Mouse (Mus musculus): ENCODE measurements around the gene 4930432M17Rik. TPM values are rescaled to one million over a fixed set of nuclear protein-coding genes. Genes with fewer than 3 reads are reported as not detected.

Gene 4930432M17Rik
- not detected in 2 replicates for polyA plus RNA-seq (2015; fragmentation: Nextera tagmentation; extraction: Ambion mirVana)

DNA sequence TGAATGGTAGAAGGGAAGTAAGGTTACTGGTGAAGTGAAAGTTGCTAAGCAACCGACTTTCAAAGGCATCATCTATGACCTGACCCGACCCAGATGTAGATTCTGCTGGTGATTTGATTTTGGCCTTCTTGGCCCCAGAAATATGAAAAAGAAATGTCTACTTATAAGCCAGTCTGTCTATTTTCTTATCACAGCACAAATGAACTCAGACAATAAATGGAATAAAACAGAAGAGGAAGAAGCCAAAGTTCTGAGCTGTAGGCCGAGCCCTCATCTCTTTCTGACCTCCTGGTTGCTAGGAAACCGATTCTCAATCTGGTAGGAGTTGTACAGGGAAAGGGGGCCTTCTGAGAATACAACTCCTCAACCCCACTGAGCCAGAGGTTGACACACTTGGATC, at the start of gene 4930432M17Rik:
Gene 4930432M17Rik, plus strand, starts transcription at position 301 of the 400 bp plus-strand sequence.
- H3K9ac ChIP-seq (ENCODE audit: low read length) = no peak within 1 kb of the TSS
- peaks cover 7% of the 10 kb centered on the region for H3K4me1 ChIP-seq (ENCODE audit: control insufficient read depth, insufficient read depth, low read length)
- H3K36me3 ChIP-seq (ENCODE audit: control insufficient read depth, insufficient read depth, low read length) = no peaks in the 10 kb centered on the region
- no peak for ATAC-seq (ENCODE audit: insufficient read depth, low FRiP score)
- H3K27me3 ChIP-seq (ENCODE audit: control insufficient read depth, insufficient read depth, low read length) = no peaks in the 10 kb centered on the region
- no peak within 1 kb of the TSS for H3K4me2 ChIP-seq (ENCODE audit: low read depth, low read length)
- H3K27ac ChIP-seq (ENCODE audit: low read length) = no peak within 1 kb of the TSS
- H3K9me3 ChIP-seq (replicated peaks; ENCODE audit: control insufficient read depth, low read length) = no peaks in the 10 kb centered on the region
- WGBS = 82% methylated on average over 4 of the region's 4 CpGs
- no peak within 1 kb of the TSS for H3K4me3 ChIP-seq (replicated peaks; ENCODE audit: low read length)

DNA sequence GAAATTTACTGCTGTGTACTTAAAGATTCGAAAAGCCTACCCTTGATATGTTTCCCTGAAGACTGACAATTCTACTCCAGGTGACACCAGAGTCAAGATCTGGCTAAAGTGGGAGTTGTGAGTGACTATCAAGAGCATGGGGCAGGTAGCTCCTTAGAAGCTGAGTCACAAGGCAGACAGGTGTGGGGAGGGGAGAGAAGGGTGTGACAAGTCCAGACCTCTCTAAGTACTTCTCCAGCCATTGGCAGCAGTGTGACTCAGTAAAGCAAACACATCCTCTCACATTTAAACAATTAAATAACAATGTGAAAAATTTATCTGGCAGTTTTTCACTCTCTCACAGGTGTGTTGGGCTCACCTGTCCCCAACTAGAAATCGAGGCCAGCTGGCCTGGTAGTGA, 44.9 kb upstream of the 4930432M17Rik start:
- ATAC-seq (ENCODE audit: insufficient read depth, low FRiP score) = peak; percentile 84
- Histone ChIP-seq H3K27me3 (ENCODE audit: control insufficient read depth, insufficient read depth, low read length) (no peaks in the 10 kb centered on the region), H3K36me3 (ENCODE audit: control insufficient read depth, insufficient read depth, low read length) (no peaks in the 10 kb centered on the region), H3K27ac (ENCODE audit: low read length) (peak overlapping the region; percentile 87; the same call in 1 of the 2 replicates), H3K4me3 (replicated peaks; ENCODE audit: low read length) (no peak overlapping the region), H3K9me3 (replicated peaks; ENCODE audit: control insufficient read depth, low read length) (no peaks in the 10 kb centered on the region), H3K4me2 (ENCODE audit: low read depth, low read length) (no peak overlapping the region), H3K4me1 (ENCODE audit: control insufficient read depth, insufficient read depth, low read length) (no peaks in the 10 kb centered on the region), H3K9ac (ENCODE audit: low read length) (no peak overlapping the region)
- 60% methylated on average over 2 of the region's 2 CpGs for WGBS

DNA sequence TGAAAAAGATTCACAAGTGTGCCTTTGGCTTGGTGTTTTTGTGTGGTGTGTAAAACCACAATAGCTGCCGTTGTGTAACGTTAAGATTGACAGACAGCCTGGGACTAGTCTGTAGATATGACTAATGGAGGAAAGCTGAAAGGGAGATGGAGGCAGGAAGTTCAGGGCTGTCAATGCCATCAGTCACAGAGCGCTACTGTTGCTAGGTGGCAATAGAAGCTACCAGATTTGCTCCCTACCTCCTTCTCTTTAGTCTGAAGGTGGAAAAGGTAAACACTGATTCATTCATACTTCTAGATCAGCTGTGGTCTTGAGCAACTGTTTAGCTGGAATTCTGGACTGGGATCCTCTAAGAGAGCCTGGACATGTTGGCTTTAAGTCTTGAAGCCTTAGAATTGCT, 44.3 kb upstream of the 4930432M17Rik start:
- Histone ChIP-seq H3K9me3 (replicated peaks; ENCODE audit: control insufficient read depth, low read length) (no peaks in the 10 kb centered on the region), H3K9ac (ENCODE audit: low read length) (no peak overlapping the region), H3K36me3 (ENCODE audit: control insufficient read depth, insufficient read depth, low read length) (no peaks in the 10 kb centered on the region), H3K4me1 (ENCODE audit: control insufficient read depth, insufficient read depth, low read length) (no peaks in the 10 kb centered on the region), H3K4me2 (ENCODE audit: low read depth, low read length) (no peak overlapping the region), H3K4me3 (replicated peaks; ENCODE audit: low read length) (no peak overlapping the region), H3K27me3 (ENCODE audit: control insufficient read depth, insufficient read depth, low read length) (no peaks in the 10 kb centered on the region), H3K27ac (ENCODE audit: low read length) (peak overlapping the region; percentile 87)
- 65% methylated on average over 3 of the region's 3 CpGs for WGBS
- ATAC-seq (ENCODE audit: insufficient read depth, low FRiP score) = peak; percentile 35; the same call in 1 of the 2 replicates

DNA sequence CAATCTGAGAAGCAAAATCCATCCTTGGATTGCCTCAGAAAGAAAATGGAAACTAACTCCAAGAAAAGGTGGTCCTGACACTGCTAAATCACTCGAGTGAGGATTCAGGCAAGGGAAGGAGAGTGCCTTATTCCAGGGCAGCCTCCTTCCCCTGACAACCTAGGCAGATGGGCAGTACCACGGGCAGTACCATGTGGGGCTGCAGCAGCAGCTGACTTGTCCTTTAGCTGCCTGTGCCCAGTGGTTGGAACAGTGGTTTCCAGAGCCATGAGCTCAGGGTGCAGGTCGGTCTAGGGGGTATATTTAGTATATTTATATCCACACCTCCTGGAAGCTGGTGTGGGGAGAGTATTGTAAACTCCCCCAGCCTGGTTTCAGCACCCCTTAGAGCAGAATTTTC, 42.3 kb upstream of the 4930432M17Rik start:
- Histone ChIP-seq H3K4me3 (replicated peaks; ENCODE audit: low read length) (no peak overlapping the region), H3K27ac (ENCODE audit: low read length) (no peak overlapping the region), H3K9me3 (replicated peaks; ENCODE audit: control insufficient read depth, low read length) (no peaks in the 10 kb centered on the region), H3K36me3 (ENCODE audit: control insufficient read depth, insufficient read depth, low read length) (no peaks in the 10 kb centered on the region), H3K27me3 (ENCODE audit: control insufficient read depth, insufficient read depth, low read length) (no peaks in the 10 kb centered on the region), H3K4me1 (ENCODE audit: control insufficient read depth, insufficient read depth, low read length) (no peaks in the 10 kb centered on the region), H3K9ac (ENCODE audit: low read length) (no peak overlapping the region), H3K4me2 (ENCODE audit: low read depth, low read length) (no peak overlapping the region)
- ATAC-seq (ENCODE audit: insufficient read depth, low FRiP score) = no peak
- WGBS = 55% methylated on average over 3 of the region's 3 CpGs

DNA sequence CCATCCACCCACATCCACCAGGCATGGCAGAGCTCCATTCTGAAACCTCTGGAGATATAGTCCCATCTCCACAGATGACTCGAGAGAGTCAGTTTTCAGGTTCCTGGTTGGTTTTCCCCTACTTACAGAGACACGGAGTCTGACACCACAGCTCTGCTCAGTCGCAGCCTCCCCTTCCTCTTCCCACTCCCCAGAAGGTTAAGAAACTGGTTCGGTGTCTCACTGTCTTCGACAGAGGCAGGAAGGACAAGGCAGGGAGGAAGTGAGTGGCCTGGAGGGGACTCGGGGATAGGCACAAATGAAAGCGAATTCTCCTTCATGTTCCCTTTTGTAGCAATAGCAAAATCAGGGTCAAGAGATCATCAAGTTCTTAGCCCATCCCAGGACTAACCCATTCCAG, 39.9 kb upstream of the 4930432M17Rik start:
- H3K36me3 ChIP-seq (ENCODE audit: control insufficient read depth, insufficient read depth, low read length) = no peaks in the 10 kb centered on the region
- no peaks in the 10 kb centered on the region for H3K9me3 ChIP-seq (replicated peaks; ENCODE audit: control insufficient read depth, low read length)
- H3K27me3 ChIP-seq (ENCODE audit: control insufficient read depth, insufficient read depth, low read length) = no peaks in the 10 kb centered on the region
- no peak overlapping the region for H3K9ac ChIP-seq (ENCODE audit: low read length)
- H3K4me1 ChIP-seq (ENCODE audit: control insufficient read depth, insufficient read depth, low read length) = no peaks in the 10 kb centered on the region
- 70% methylated on average over 7 of the region's 7 CpGs for WGBS
- no peak overlapping the region for H3K4me2 ChIP-seq (ENCODE audit: low read depth, low read length)
- H3K4me3 ChIP-seq (replicated peaks; ENCODE audit: low read length) = no peak overlapping the region
- ATAC-seq (ENCODE audit: insufficient read depth, low FRiP score) = no peak
- H3K27ac ChIP-seq (ENCODE audit: low read length) = no peak overlapping the region

DNA sequence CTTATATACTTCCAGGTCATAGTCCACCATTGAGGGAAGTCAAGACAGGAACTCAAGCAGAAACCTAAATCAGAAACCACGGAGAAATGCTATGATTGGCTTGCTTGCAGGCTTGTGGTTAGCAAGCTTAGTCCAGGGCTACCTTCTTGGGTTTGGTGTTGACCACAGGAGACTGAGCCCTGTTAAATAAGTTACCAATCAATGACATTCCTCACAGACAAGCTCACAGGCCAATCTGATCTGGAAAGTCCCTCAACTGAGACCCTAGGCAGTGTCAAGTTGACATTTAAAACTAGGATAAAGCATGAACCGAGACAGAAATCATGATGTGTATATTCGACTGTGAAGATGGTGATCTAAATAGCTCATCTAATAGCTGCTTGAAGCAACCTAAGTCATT, 35.6 kb upstream of the 4930432M17Rik start:
- no peak for ATAC-seq (ENCODE audit: insufficient read depth, low FRiP score)
- WGBS = 81% methylated on average over 3 of the region's 3 CpGs

DNA sequence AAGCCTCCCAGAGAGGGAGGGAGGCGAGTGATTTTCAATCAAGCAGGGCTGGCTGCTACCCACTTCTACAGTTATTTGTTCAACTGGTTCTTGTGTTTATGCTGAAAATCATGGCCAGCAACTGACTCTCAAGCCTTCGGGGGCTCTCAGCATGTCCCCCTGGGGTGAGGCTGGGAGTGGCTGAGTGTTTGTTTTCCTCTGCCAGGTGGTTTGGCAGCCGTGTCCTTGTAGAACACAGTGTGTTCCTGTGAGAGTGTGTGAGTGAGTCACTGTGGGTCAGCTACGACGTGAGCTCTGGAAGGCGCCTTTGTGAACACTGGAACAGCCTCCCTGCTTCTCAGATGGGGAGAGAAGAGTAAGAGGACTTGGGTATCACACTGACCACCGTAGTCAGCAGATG, 35.1 kb upstream of the 4930432M17Rik start:
- Histone ChIP-seq H3K27ac (ENCODE audit: low read length) (peak overlapping the region; percentile 4), H3K27me3 (ENCODE audit: control insufficient read depth, insufficient read depth, low read length) (no peaks in the 10 kb centered on the region), H3K4me3 (replicated peaks; ENCODE audit: low read length) (no peak overlapping the region), H3K36me3 (ENCODE audit: control insufficient read depth, insufficient read depth, low read length) (no peaks in the 10 kb centered on the region), H3K4me1 (ENCODE audit: control insufficient read depth, insufficient read depth, low read length) (0 out of 2 replicates have a peak, but pooled peaks cover 12% of the 10 kb centered on the region), H3K4me2 (ENCODE audit: low read depth, low read length) (no peak overlapping the region), H3K9me3 (replicated peaks; ENCODE audit: control insufficient read depth, low read length) (no peaks in the 10 kb centered on the region), H3K9ac (ENCODE audit: low read length) (no peak overlapping the region)
- ATAC-seq (ENCODE audit: insufficient read depth, low FRiP score) = peak; percentile 58; the same call in 1 of the 2 replicates
- WGBS = 61% methylated on average over 7 of the region's 7 CpGs

More for the DNA sequence above, 35.6 kb upstream of the 4930432M17Rik start:
- no peak overlapping the region for H3K4me3 ChIP-seq (replicated peaks; ENCODE audit: low read length)
- H3K4me1 ChIP-seq (ENCODE audit: control insufficient read depth, insufficient read depth, low read length) = 0 out of 2 replicates have a peak, but pooled peaks cover 12% of the 10 kb centered on the region
- H3K4me2 ChIP-seq (ENCODE audit: low read depth, low read length) = no peak overlapping the region
- H3K9me3 ChIP-seq (replicated peaks; ENCODE audit: control insufficient read depth, low read length) = no peaks in the 10 kb centered on the region
- H3K27me3 ChIP-seq (ENCODE audit: control insufficient read depth, insufficient read depth, low read length) = no peaks in the 10 kb centered on the region
- H3K36me3 ChIP-seq (ENCODE audit: control insufficient read depth, insufficient read depth, low read length) = no peaks in the 10 kb centered on the region
- H3K9ac ChIP-seq (ENCODE audit: low read length) = no peak overlapping the region
- no peak overlapping the region for H3K27ac ChIP-seq (ENCODE audit: low read length)

DNA sequence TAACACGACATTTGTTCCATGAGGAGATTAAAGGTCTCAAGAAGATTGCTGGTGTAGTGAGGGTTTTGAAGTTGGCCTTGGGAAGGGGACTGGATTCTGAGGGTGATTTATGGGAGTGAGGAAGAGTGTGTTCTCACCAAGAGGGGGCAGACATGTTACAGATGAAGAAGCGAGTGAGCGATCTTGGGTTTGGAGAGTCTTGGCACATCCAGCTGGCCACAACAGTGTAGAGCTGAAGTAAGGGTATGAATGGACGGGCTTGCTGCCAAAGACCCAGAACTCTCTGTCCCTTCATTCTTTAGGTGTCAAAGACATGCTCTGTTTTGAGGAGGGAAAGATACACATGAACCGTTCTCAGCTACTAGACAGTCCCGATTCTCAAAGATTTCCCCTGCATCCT, 34.2 kb upstream of the 4930432M17Rik start:
- Histone ChIP-seq H3K9ac (ENCODE audit: low read length) (no peak overlapping the region), H3K4me1 (ENCODE audit: control insufficient read depth, insufficient read depth, low read length) (0 out of 2 replicates have a peak, but pooled peaks cover 12% of the 10 kb centered on the region), H3K36me3 (ENCODE audit: control insufficient read depth, insufficient read depth, low read length) (no peaks in the 10 kb centered on the region), H3K27ac (ENCODE audit: low read length) (peak overlapping the region; percentile 60), H3K9me3 (replicated peaks; ENCODE audit: control insufficient read depth, low read length) (no peaks in the 10 kb centered on the region), H3K27me3 (ENCODE audit: control insufficient read depth, insufficient read depth, low read length) (no peaks in the 10 kb centered on the region), H3K4me3 (replicated peaks; ENCODE audit: low read length) (no peak overlapping the region), H3K4me2 (ENCODE audit: low read depth, low read length) (no peak overlapping the region)
- 57% methylated on average over 6 of the region's 6 CpGs for WGBS
- ATAC-seq (ENCODE audit: insufficient read depth, low FRiP score) = peak; percentile 53

DNA sequence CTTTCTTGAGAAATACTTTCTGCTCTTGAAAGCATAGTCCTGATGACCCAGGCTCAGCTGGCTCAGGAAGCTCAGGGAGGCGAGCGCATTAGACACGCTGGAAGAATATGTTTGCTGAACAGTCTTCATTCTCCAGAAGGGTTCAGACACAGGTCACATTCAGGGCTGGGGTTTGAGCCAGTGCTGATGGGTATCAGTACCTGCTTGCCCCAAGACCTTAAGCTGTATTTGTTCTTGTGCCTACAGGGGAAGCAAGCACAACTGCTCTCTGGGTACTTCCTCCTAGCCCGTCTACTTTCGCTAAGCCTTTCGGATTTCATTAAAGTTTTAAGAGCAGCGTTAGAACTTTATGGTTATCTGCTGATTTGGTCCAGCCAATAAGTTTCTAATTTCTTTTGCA, 33.8 kb upstream of the 4930432M17Rik start:
- Histone ChIP-seq H3K4me3 (replicated peaks; ENCODE audit: low read length) (no peak overlapping the region), H3K4me1 (ENCODE audit: control insufficient read depth, insufficient read depth, low read length) (0 out of 2 replicates have a peak, but pooled peaks cover 12% of the 10 kb centered on the region), H3K36me3 (ENCODE audit: control insufficient read depth, insufficient read depth, low read length) (no peaks in the 10 kb centered on the region), H3K9ac (ENCODE audit: low read length) (no peak overlapping the region), H3K9me3 (replicated peaks; ENCODE audit: control insufficient read depth, low read length) (no peaks in the 10 kb centered on the region), H3K27ac (ENCODE audit: low read length) (peak overlapping the region; percentile 60), H3K4me2 (ENCODE audit: low read depth, low read length) (no peak overlapping the region), H3K27me3 (ENCODE audit: control insufficient read depth, insufficient read depth, low read length) (no peaks in the 10 kb centered on the region)
- 58% methylated on average over 7 of the region's 7 CpGs for WGBS
- peak; percentile 59 for ATAC-seq (ENCODE audit: insufficient read depth, low FRiP score)

Measured in stomach, embryonic 16.5 days (tissue).